Mouse (Mus musculus) cerebellum, postnatal 10 days (tissue): ENCODE measurements at regions not wholly inside any gene's neighbourhood (a gene's known extent, or its start where the extent isn't known, plus 50 kb on each side); places are given as distances from the start of the nearest gene placed in this dataset.

ENCODE experiments used
- DNase-seq, 2 experiments: peaks; one replicate each; pipeline ENCODE4 v3.0.0; 2021; ENCODE audit warnings: mixed read lengths in 2 of 2

GRCm38 (mm10) chr3:144069979-144070540, 135.0 kb downstream of the Lmo4 start:
- no peak for DNase-seq

DNA sequence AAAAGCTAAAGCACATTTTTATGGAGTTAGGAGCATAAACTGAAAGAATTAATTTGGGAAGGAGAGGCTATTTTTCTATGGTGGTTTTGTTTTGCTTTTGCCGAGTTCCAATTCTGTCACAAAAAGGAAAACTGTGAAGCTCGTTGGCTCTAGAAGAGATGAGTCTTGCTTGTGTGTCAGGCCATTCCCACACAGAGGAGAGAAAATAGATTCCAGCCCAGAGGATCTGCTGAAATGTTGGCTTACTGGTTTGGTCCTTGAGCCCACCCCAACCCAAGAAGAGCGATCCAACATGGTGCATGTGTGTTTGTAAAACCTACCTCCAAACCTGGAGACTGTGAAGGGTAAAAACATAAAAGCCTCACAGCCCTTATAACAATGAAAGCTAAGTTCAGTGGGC, 138.0 kb downstream of the Lmo4 start:
- no peak for DNase-seq

DNA sequence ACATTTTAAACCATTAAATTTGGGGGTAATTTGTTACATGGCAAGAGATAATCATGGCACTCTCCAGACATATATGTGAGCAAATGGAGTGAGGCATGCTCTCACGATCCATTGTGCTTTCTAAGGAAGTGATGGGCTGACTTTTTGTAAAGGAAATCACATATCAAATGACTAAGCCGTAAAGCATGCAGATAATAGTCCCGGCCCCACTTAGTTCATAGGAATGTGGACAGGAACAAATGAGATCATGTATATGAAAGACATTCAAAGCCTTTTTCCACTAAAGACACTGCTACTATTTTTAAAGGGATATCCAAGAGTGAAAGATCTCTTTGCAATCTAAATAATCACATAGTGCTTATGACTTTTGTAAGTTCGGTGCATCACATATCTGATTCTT, 146.9 kb downstream of the Lmo4 start:
- no peak for DNase-seq

- DNase-seq, result no peak
Observed at GRCm38 (mm10) chr3:144050341-144050740, 154.7 kb downstream of the Lmo4 start.

DNA sequence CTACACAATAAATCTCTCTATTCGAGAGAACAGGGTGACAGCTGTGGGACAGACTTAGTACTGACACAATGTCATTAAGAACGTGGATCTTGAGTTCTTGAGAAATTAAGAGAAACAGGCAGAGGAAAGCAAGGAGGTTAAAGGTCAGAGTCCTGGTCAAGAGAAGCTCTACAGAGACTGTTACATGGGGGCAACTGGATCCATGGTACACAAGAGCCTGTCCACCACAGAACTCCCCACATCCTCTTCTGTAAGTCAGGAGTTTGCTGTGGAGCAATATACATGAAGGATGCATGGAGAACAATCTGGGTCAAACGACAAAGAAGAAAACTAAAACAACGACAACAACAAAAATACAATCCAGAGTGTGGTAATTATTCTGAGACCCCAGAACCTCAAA, 155.8 kb downstream of the Lmo4 start:
- no peak for DNase-seq

GRCm38 (mm10) chr3:144044366-144044765, 160.7 kb downstream of the Lmo4 start:
- DNase-seq, result no peak

DNA sequence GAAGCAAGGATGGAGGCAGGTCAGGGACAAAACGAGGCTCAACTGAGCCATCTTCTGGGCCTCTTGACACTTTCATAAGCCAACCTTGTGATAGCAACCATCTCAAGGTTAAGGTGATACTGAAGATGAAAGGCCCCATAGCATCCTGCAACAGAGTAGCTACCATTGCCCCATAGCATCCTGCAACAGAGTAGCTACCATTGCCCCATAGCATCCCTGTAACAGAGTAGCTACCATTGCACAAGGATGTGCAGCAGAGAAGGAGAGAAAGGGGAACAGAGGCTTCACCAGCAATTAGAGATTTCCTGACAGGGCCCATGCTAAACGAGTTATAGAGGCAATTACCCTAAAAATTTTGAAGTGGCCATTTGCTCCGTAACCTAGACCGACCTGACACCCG, 163.2 kb downstream of the Lmo4 start:
- no peak for DNase-seq

DNA sequence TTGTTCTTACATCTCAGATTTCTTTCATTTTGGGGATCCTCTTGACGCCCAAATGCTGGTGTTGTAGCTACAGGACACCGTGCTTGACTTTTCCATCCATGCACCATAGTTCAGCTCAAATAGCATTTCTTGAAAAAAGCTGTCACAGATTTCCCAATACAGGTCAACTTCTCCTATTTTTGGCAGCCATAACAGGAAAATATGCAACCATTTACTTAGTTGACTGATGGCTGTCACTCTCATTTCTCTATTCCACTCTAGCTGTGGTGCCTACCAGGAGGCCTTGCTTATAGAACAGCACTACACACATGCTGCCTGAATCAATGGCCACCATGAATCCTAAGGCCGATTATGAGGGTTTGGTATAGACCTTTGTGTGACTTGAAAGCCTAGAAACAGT, 165.5 kb downstream of the Lmo4 start:
- no peak for DNase-seq

DNA sequence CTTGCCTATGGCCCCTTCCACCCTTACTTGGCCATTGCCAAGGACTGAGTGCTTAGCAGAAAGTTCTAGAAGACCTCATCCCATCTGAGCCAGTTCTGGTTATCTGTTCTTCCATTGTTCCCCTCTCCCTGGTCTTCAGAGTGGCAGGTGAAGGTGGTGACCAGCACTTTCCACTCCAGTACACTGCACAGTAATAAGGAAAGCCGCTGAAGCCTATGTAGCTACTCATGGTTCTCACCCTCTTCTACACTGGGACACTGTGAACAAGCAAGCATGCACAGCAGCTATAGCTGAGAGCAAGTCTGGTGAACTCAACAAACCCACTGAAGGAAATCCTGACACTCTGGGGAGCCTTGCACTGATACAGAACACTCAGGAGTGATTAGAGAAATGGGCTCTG, 175.4 kb downstream of the Lmo4 start:
- DNase-seq, result no peak

DNA sequence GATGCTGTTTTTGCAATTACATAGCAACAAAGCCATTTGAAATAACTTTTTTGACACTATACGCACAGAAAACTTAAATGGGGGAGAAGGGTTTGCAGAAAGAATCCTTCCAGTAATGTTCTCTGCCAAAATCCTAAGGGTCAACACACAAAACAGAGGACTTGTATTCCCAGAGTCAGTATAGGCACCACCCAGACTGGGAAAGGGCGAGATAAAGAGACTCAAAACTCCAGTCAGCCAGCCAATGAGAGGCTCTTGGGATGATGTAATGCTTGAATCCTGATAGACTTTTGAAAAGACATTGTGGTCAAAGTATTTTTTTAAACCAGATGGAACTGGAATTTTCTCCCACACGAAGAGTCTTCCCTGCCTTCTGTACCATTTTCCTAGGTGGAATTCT, 175.9 kb downstream of the Lmo4 start:
- no peak for DNase-seq

DNA sequence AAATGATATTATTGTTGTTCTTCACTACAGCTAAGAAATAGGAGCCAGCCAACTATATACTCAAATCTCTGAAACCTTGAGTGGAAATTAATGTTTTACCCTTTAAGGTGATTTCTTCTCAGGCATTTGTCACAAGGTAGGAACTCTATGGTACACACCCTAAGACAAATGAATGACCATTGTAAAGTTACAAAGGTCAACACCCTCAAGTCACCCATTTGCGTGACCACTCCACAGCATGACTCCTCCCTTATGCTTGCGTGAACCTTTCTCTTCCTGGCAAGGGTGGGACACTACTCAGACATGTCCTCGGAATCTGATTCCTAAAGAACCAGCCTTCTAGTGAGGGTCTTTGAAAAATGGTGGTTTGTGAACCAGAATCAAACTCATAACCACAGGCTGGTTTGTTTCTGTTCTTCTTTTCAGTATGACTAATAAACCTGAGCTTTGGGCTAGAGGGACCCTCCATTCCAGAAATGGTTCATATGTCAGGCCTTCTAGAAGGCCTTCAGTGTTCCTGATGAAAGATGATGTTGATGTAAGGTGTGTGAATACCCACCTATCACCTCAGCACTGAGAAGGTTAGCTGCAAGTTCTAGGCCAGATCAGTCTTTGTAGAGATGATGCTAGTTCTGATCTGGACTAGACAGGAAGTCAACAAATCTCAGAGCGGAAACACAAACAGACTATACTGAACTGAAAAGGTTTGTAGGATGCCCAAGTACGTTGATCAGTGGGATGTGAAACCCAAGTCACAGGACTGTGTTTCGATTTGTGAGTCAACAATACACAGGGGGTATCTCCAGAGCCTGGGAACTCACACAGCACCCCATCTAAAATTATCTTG, 177.7 kb downstream of the Lmo4 start:
- DNase-seq, result no peak

- DNase-seq, result no peak
Observed at GRCm38 (mm10) chr3:144025451-144026125, 179.4 kb downstream of the Lmo4 start.

GRCm38 (mm10) chr3:144024216-144024615, 180.8 kb downstream of the Lmo4 start:
- no peak for DNase-seq

DNA sequence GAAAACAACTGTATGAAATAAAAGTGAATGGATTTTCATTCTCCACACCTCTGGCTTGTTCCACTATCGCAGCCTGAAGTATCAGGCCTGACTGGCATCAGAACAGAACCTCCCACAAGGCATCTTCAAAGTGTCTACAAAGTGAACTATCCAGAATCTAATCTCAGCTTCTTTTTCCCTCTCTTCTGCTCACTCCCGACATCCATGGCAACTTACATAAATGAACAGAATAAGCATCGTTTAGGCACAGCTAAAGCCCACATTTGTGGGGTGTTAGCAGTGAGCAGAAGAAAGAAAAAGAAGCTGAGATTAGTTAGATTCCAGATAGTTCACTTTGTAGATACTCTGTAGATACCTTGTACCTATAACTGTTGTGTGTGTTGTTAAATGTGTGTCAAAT, 182.0 kb downstream of the Lmo4 start:
- DNase-seq, result no peak

DNA sequence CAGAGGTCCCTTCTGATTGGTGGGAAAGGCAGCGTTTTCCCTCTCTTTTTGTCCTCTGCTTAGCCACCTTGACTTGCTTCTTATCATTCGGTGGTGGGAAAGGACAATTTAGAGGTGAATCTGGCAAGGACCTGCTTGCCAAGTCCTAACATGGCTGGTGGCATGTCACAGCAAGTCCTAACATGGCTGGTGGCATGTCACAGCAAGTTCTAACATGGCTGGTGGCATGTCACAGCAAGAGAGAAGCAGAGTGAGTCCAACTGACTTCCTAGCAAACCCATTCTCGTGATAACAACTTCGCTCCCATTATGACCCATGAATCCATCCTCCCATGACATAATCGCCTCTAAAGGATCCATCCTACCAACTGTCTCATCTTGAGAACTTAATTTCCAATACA, 183.1 kb downstream of the Lmo4 start:
- DNase-seq, result no peak

- DNase-seq, result no peak
Observed at GRCm38 (mm10) chr3:144020189-144020940, 184.7 kb downstream of the Lmo4 start.

DNA sequence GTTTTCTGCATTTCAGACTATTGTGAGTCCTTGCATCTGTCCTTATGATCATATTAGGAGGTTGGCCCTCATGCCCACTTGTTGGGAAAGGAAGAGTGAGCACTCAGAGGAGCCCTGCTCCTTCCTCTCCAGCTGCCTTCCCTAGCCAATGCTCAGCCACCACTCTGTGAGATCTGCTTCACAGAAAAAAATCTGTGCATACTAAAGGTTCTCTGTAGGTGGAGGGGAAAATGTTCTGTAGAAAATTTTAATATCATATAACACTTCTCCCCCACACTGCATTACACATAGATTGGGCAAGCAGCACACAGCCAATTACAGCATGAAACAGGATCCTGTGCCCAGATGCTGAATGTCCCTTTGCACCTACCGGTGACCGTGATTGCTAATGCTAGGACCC, 185.7 kb downstream of the Lmo4 start:
- no peak for DNase-seq

GRCm38 (mm10) chr3:144018559-144018958, 186.5 kb downstream of the Lmo4 start:
- DNase-seq, result peak; percentile 26 to 46

DNA sequence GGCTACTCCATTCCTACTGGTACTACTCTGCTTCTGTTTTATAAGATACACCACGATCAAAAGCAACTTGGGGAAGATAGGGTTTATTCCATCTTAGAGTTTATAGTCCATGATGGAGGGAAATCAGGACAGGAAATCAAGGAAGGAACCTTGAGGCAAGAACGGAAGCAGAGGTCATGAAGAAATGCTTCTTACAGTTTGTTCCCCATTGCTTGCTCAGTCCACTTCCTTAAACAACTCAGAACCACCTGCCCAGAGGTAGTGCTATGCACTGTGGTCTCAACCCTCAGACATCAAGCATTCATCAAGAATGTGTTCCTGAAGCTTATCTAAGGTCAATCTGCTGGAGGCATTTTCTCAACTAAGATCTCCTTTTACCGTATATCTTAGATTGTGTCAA, 189.8 kb downstream of the Lmo4 start:
- no peak for DNase-seq

DNA sequence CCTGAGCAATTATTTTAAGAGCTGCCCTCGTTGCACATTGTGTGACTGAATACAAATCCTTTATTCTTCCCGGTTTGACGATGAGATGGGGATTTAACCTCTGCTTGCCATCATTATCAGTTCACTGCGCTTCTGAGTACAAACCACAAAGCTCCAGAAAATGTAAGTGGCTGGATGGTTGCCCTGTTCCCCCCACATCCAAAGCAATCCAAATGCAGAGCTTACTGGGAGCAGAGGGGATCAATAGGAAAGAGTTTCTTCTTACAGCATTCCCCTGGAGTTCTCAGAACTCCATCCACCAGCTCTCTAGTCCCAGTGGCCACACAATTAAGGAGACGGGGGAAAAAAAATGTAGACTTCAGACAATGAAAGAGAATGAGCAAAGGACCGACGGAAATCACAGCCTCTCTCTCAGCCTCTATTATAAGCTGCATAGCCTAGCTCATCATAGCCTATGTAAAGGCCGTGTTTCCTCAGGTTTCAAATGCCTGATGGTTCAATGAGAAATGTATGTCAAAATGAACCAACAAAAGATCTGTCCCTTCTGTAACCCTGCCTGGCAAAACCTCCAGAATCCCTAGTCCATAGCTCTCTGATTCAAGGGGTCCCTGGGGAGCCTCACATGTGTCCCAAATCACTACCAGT, 191.4 kb downstream of the Lmo4 start:
- no peak for DNase-seq

GRCm38 (mm10) chr3:144012820-144013219, 192.2 kb downstream of the Lmo4 start:
- no peak for DNase-seq

DNA sequence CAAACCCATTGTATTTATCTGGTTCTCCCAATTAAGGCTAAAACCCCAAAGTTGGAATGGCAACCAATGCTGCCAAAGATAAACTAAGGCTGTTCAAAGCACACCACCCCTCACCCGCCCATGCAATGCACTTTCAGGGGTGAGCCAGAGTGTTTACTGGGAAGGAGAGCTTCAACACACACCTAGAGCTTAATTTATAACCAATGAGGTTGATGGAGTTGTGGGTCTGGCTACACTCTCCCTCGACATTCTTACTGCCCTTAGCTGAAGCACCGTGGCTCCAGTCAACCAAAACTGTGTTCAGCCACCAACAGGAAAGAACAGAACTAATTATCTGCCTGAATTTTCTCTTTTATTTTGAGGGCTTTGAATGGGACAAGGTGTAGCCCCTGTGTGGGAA, 192.8 kb downstream of the Lmo4 start:
- DNase-seq, result no peak

DNA sequence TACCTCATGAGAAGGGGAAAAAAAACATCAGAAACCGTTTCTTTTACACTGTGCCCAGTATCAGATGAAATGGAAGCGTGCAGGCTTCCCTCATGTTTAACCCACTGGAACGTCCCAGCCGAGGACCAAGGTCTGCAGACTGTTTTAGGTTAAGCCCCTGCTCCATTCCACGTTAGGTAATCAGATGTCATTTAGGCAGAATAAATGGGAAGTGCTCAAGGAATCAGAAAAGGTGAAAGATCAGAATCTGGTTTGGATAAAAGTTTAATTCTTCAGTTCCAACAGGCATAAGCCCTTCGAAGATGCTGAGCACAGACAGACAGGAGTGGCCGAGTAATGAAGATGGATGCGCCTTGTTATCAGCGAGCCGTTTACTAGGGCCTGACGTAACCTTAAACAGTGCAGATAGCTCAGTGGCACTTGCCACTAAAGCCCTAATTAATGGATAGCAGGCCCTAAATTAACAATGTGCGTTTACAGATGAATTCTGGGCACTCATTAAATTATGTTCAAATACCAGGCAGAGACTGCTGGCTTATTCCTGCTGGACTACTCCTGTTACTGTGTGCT, 193.5 kb downstream of the Lmo4 start:
- no peak for DNase-seq
